Mouse (Mus musculus) left cerebral cortex, adult 2 months (tissue): ENCODE results near the gene Shc2. TPM values are rescaled to one million over a fixed set of nuclear protein-coding genes. Genes with fewer than 3 reads are reported as not detected.

Experiments used
- DNase-seq, 2 experiments: peaks; one replicate each; pipeline ENCODE4 v3.0.0; 2021 to 2022; ENCODE audit warnings: low spot score in 2 of 2, mixed read lengths in 1 of 2; ENCODE audit errors: extremely low spot score in 1 of 2
- H3K27ac ChIP-seq: fragments of 200-600 bp; 2 replicates; pipeline ENCODE4 v1.8.1; 2022
- H3K4me3 ChIP-seq: fragments of 200-600 bp; 2 replicates; pipeline ENCODE4 v1.8.1; 2022
- CTCF ChIP-seq: fragments of 200-600 bp; IDR thresholded peaks from 2 replicates; pipeline ENCODE4 v1.8.1; 2022; ENCODE audit warnings: antibody characterized with exemption, mild to moderate bottlenecking, moderate library complexity
- intact Hi-C: fragments of 180-260 bp; cut with DNase I; formaldehyde crosslinking; loops from one replicate; pipeline ENCODE4 v1.15.1; 2025
- total RNA-seq, 2 experiments: library from RNA; stranded (reverse); gene quantifications; 2 replicates each; pipeline ENCODE4 v1.2.3; 2021

Shc2 gene
- total RNA-seq, 2 experiments from 2014 or later, result 47.8 to 48.1 TPM

DNA sequence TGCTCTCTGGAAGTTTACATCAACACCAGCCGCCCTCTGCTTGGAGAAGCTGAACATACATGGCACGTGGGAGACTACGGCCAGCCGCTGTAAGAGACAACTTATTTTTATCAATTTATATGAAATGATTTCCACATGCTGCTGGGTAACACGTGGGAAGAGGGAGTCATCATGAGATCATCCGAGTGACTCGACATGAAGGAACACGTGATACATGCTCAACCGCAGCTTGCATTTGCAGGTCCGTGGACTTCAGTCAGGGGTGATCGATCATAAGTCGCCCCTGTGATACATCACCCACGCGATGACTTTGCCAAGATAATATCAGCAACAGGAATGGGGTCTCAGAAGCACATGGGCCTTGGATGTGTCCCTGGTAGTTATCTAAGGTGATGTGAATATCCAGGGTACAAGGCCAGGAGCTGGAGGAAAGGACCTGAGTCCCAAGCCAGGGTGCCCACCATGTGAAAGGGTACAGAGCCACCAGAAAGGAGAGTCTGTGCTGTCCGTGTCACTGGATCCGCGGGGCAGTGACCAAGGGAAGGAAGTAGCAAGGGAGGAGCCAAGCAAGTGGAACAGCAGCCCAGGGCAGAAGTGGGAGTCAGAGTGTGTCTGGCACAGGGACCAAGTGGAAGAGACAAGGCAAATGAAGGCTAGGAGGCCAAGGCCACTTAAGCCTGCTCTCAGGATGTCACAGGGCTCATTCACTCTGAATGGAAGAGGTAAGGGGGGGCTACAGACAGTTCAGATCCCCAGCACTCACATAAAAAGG, 4.5 kb downstream of the Shc2 start:
- TF ChIP-seq CTCF, result no peak
- intact Hi-C loops, result no loop called here
- DNase-seq, result no peak
- Histone ChIP-seq H3K4me3 (no peak overlapping the region), H3K27ac (no peak overlapping the region; the same call in 1 of the 2 replicates)

DNA sequence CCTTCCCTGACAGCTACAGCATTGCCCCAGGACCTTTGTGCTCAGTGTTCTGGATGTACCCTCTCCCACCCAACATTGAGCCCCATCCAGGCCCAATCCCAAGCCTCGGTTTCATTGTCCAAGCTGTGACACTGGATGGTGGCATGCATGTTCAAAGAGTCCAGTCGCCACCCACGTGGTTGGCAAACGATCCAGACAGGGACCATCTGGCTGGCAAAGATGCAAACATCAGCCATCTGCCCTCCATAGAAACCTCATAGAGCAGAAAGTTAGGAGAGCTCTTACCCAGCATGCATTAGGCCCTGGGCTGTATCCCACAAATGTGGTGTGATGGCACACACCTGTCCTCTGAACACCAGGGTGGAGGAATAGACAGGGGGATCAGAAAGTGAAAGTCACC, 6.3 kb downstream of the Shc2 start:
- intact Hi-C loops, result no loop called here
- Histone ChIP-seq H3K27ac (no peak overlapping the region), H3K4me3 (no peak overlapping the region)
- no peak for TF ChIP-seq CTCF
- no peak for DNase-seq

DNA sequence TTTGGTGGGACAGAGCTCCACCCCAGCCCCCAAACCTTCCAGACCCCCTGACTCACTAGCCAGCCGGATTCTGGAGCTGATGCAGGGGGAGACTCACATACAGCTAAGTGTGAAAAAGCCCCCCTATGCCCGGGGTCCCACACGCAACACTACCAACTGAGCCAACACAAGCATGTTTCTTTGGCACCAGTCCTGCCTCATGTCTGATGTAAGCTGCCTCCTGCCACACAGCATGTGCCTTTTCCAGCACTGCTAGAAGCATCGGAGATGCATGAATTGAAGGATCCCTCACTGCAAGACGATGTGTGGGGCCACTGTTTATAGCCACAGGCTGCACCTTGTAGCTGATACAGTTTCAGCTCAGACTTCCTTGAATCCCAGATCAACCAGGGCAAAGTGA, 9.3 kb downstream of the Shc2 start:
- no peak for TF ChIP-seq CTCF
- Histone ChIP-seq H3K4me3 (no peak overlapping the region), H3K27ac (no peak overlapping the region)
- intact Hi-C loops, result no loop called here
- no peak for DNase-seq

GRCm38 (mm10) chr10:79626156-79626555, 11.6 kb downstream of the Shc2 start:
- intact Hi-C loops, result no loop called here
- H3K4me3 ChIP-seq, result no peak overlapping the region
- H3K27ac ChIP-seq, result no peak overlapping the region
- no peak for TF ChIP-seq CTCF
- DNase-seq, result no peak

DNA sequence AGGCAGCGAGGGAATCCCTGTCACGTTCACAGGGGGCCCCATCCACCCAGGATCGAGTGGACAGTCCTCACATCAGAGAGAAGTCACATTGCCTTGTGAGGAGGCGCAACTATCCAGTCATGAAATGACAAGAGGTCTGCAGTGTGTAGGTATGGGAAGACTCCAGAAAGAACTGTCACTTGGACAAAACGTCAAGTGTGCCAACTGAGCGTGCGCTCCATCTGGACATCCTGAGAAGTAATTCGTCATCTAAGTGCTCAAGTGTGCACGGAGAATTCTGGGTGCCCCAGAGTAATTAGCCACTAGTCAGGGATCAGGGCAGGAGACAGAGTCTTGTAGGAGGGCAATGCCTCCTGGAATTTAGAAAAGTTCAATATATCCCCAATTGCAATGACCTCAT, 12.3 kb downstream of the Shc2 start:
- no peak for DNase-seq

GRCm38 (mm10) chr10:79623950-79624349, 13.8 kb downstream of the Shc2 start:
- Histone ChIP-seq H3K27ac (no peak overlapping the region), H3K4me3 (no peak overlapping the region)
- no peak for DNase-seq
- TF ChIP-seq CTCF, result no peak
- intact Hi-C loops, result no loop called here

More for the DNA sequence above, 12.3 kb downstream of the Shc2 start:
- no peak for TF ChIP-seq CTCF
- intact Hi-C loops, result no loop called here
- Histone ChIP-seq H3K4me3 (no peak overlapping the region), H3K27ac (no peak overlapping the region)

GRCm38 (mm10) chr10:79616376-79616775, 21.3 kb downstream of the Shc2 start:
- Histone ChIP-seq H3K27ac (peak overlapping the region; percentile 34; the same call in 1 of the 2 replicates), H3K4me3 (no peak overlapping the region)
- DNase-seq, result no peak
- intact Hi-C loops, result no loop called here
- no peak for TF ChIP-seq CTCF

DNA sequence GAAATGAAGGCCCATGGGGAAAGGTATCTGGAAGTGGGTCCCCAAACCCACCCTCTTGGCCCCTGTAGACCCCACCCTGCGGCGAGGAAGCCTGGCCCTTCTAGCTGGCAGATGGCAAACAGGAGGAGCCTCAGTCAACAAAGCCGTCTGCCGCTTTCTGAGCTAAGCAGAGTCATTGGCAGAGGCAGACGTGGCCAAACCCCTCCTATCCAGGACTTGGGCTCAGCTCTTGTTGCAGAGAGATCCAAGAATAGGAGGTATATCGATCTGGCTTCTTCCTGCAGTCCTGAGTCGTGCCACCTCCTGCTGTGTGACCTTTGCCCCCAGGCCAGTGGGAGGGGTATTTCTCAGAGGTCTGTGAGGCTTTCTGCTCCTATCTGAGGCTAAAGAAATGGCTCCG, 21.9 kb downstream of the Shc2 start:
- intact Hi-C loops, result no loop called here
- TF ChIP-seq CTCF, result no peak
- DNase-seq, result no peak
- Histone ChIP-seq H3K4me3 (no peak overlapping the region), H3K27ac (peak overlapping the region; percentile 34; the same call in 1 of the 2 replicates)

- no peak for DNase-seq
- Histone ChIP-seq H3K4me3 (peak overlapping the region; percentile 71), H3K27ac (no peak overlapping the region; the same call in 1 of the 2 replicates)
- TF ChIP-seq CTCF, result no peak
- intact Hi-C loops, result no loop called here
These were observed 23.4 kb downstream of the Shc2 start for GRCm38 (mm10) chr10:79614305-79614643.

DNA sequence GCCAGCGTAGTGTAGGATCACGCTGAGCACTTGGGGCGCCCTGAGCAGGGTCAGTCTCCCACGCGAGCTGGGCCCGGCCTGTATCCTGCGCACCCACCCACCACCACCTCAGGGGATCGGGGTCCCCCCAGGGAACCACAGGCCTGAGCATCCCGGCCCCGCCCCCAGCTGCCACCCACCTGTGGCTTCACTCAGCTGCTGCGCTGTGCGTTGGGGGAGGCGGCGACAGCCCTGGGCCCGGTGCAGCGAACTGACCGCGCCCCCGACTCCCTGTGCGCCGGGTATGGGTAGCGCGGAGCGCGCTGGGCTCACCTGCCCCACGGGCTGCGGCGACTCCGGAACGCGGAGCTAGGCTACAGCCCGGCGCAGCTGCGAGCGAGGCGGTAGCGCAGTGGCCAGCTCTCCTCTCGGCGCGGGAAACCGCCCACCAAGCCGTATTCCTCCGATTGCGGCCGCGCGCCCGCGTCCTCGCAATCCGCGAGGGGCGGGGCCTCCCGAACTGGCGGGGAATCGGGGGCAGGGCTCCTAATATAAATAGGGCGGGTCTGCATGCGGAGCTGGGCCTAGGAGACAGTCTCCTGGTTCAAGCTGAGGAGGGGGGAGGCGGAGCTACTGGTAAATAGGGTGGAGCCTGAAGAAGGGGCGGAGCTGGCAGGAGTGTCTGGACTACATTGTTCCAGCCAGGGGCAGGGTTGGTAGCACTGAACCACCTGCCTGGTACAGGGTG, 24.0 kb downstream of the Shc2 start, which contains the start of gene C2cd4c:
C2cd4c (minus strand) TSS at position 448 of the 727 bp plus-strand sequence.
- peak within 1 kb of the TSS; percentile 71 for H3K4me3 ChIP-seq
- H3K27ac ChIP-seq, result peak within 1 kb of the TSS; percentile 73
- intact Hi-C loops, result no loop called here
- no peak for TF ChIP-seq CTCF
- peak; percentile 77 to 78 for DNase-seq

- TF ChIP-seq CTCF, result peak; percentile 37
- peak overlapping the region; percentile 71; the same call in 1 of the 2 replicates for H3K4me3 ChIP-seq
- intact Hi-C loops, result no loop called here
- DNase-seq, result no peak
- no peak overlapping the region for H3K27ac ChIP-seq
These were observed 25.3 kb downstream of the Shc2 start for GRCm38 (mm10) chr10:79612192-79613135.
